Mouse (Mus musculus) bone marrow macrophage, adult 2 months (primary cell): ENCODE data around the gene Pdss2. TPM values are rescaled to one million over a fixed set of nuclear protein-coding genes. Genes with fewer than 3 reads are reported as not detected.

Experiments
- H3K27ac ChIP-seq: 2 replicates; pipeline ENCODE4 v1.5.1; 2012; ENCODE audit warnings: low read depth, low read length; ENCODE audit not compliant: insufficient read depth
- H3K4me1 ChIP-seq: 2 replicates; pipeline ENCODE4 v1.6.1; 2012; ENCODE audit warnings: low read length; ENCODE audit not compliant: control insufficient read depth, insufficient read depth
- H3K4me3 ChIP-seq: 2 replicates; pipeline ENCODE4 v1.5.1; 2012; ENCODE audit warnings: mild to moderate bottlenecking, low read length, moderate library complexity; ENCODE audit not compliant: insufficient read depth
- CTCF ChIP-seq: IDR thresholded peaks from 2 replicates; pipeline ENCODE4 v1.5.1; 2012; ENCODE audit warnings: low read depth, mild to moderate bottlenecking, low read length, moderate library complexity
- POLR2A ChIP-seq: IDR thresholded peaks from 2 replicates; pipeline ENCODE4 v1.6.1; 2012; ENCODE audit warnings: mild to moderate bottlenecking, low read depth, low read length, borderline replicate concordance
- polyA plus RNA-seq: library from polyadenylated mRNA; stranded (reverse); fragments of >200 nt; gene quantifications from 2 replicates; pipeline ENCODE4 v1.2.4, GENCODE M21; 2012; ENCODE audit not compliant: missing spikeins, insufficient read depth, insufficient read length

Pdss2 gene
- polyA plus RNA-seq, 1 experiment, result 5.9 TPM

DNA sequence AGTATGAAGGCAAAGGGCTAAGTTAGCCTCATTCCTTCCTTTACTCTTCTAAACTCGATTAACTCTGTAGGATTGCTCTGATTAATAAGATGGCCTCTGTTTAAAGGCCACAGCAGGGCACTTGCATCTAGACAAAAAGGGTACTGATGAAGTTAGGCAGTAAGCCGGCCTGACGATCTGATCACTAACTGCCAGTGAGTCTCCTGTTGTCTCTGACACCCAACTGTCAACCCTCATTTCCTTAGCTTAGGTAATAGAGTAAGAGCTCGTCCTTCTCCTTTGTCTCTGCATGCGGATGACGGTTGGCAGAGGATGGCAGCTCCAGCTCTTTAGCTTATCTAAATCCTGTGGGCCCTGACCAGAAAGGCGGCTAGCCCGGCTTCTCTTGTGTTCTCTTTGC, 102.1 kb downstream of the Pdss2 start:
- TF ChIP-seq POLR2A (no peak), CTCF (no peak)
- no peak overlapping the region for H3K4me3 ChIP-seq
- no peak overlapping the region for H3K27ac ChIP-seq
- H3K4me1 ChIP-seq, result no peaks in the 10 kb centered on the region

DNA sequence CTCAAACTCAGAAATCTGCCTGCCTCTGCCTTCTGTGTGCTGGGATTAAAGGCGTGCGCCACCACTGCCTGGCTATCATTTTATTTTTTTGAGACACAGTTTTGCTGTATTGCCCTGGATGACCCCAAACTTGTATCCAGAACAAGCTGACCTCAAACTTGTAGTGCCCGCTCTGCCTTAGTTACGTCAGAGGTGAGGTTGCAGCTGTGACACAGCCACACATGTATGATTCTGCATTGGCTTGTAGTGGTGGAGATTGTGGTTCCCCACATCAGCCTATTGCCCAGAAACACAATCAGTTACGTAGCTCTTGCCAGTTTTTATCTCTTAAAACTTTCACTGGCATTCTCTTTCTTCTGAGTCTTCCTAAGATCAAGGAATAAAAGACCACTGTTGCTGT, 108.5 kb downstream of the Pdss2 start:
- H3K4me3 ChIP-seq, result no peak overlapping the region

GRCm38 (mm10) chr10:43330691-43331090, 109.4 kb downstream of the Pdss2 start:
- TF ChIP-seq POLR2A (no peak), CTCF (no peak)
- Histone ChIP-seq H3K4me1 (peaks cover 2% of the 10 kb centered on the region; the same call in 1 of the 2 replicates), H3K4me3 (no peak overlapping the region), H3K27ac (no peak overlapping the region)

More for the DNA sequence above, 108.5 kb downstream of the Pdss2 start:
- TF ChIP-seq POLR2A, result no peak
- no peak for TF ChIP-seq CTCF
- Histone ChIP-seq H3K4me1 (peaks cover 2% of the 10 kb centered on the region; the same call in 1 of the 2 replicates), H3K27ac (no peak overlapping the region)

- TF ChIP-seq CTCF, result no peak
- no peak for TF ChIP-seq POLR2A
- H3K4me1 ChIP-seq, result peaks cover 2% of the 10 kb centered on the region; the same call in 1 of the 2 replicates
- no peak overlapping the region for H3K27ac ChIP-seq
- no peak overlapping the region for H3K4me3 ChIP-seq
Observed at GRCm38 (mm10) chr10:43331931-43332701, 110.8 kb downstream of the Pdss2 start.

DNA sequence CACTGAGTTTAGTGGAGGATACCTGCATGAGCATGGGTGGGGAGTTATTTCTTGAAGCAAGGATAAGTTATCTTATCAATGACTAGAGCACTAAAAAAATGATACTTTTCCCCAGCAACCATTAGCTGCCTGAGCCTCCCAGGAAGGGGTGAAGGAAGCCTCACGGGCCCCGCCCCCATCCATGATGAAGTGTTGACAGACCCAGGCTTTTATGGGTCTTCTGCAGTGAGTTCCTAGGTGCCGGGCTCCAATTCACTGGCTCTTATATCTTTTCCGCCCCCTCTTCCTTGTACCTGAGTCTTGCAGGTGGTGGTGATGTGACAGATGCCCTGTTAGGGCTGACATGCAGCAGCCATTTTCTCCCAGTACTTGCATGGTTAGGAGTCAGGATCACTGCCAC, 114.6 kb downstream of the Pdss2 start:
- Histone ChIP-seq H3K27ac (no peak overlapping the region), H3K4me1 (no peaks in the 10 kb centered on the region), H3K4me3 (no peak overlapping the region)
- TF ChIP-seq CTCF (no peak), POLR2A (no peak)

GRCm38 (mm10) chr10:43337110-43337509, 115.8 kb downstream of the Pdss2 start:
- no peak overlapping the region for H3K4me3 ChIP-seq
- no peak overlapping the region for H3K27ac ChIP-seq
- TF ChIP-seq CTCF (no peak), POLR2A (no peak)
- no peaks in the 10 kb centered on the region for H3K4me1 ChIP-seq

DNA sequence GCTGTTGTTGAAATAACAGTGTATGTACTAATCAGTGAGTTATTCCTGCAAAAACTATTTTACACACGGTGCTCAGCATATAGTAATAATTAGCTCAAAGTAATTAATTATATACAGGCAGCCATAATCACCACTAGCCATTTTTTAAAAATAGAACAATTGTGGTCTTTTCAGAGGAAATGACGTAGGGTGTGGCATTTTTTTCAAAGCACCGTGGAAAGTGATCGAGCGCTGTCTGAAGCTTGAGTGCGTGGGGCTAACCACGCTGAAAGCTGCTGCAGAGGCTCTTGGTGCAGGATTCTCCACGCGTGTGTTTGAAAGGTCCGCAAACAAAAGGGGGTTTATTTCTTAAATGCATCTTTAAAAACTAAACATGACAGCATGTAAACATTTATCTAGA, 118.5 kb downstream of the Pdss2 start:
- TF ChIP-seq POLR2A, result no peak
- no peak for TF ChIP-seq CTCF
- Histone ChIP-seq H3K4me1 (no peaks in the 10 kb centered on the region), H3K27ac (no peak overlapping the region), H3K4me3 (no peak overlapping the region)

DNA sequence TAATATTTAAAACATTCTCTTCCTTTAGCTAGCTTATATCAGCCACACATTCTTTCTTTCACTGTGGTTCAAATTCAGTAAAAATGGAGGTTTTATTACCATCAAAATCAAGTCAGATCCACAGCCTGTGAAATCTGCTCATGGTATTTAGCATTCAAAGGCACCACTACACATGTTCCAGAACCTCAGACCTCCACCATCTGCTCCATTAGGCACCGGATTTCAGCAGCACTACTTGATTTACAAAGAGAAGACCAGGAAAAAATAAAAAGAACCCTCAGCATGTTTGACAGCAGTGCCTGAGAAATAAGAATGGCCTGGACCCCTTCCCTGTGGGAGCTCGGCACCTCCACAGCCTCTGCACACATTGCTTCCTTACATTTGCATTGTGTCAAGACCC, 128.4 kb downstream of the Pdss2 start:
- H3K4me1 ChIP-seq, result peaks cover 4% of the 10 kb centered on the region
- TF ChIP-seq CTCF, result no peak
- TF ChIP-seq POLR2A, result no peak
- H3K27ac ChIP-seq, result no peak overlapping the region
- no peak overlapping the region for H3K4me3 ChIP-seq

GRCm38 (mm10) chr10:43357884-43358283, 136.6 kb downstream of the Pdss2 start:
- Histone ChIP-seq H3K4me3 (no peak overlapping the region), H3K27ac (no peak overlapping the region), H3K4me1 (no peaks in the 10 kb centered on the region)
- TF ChIP-seq CTCF (no peak), POLR2A (no peak)

GRCm38 (mm10) chr10:43362947-43363346, 141.7 kb downstream of the Pdss2 start:
- no peak for TF ChIP-seq CTCF
- no peak for TF ChIP-seq POLR2A
- Histone ChIP-seq H3K27ac (no peak overlapping the region), H3K4me1 (no peaks in the 10 kb centered on the region), H3K4me3 (no peak overlapping the region)

GRCm38 (mm10) chr10:43363431-43363851, 142.2 kb downstream of the Pdss2 start:
- H3K4me1 ChIP-seq, result no peaks in the 10 kb centered on the region
- no peak overlapping the region for H3K4me3 ChIP-seq
- no peak overlapping the region for H3K27ac ChIP-seq
- no peak for TF ChIP-seq POLR2A
- no peak for TF ChIP-seq CTCF
